Mouse (Mus musculus) brain, embryonic 14.5 days (tissue): Measurements from ENCODE around the gene Rgs12.

Source experiments
- CTCF ChIP-seq: fragments of 200-500 bp; IDR thresholded peaks from 2 replicates; pipeline ENCODE4 v1.5.1; 2012; ENCODE audit warnings: inconsistent platforms, mild to moderate bottlenecking, moderate library complexity, borderline replicate concordance; ENCODE audit not compliant: insufficient read depth, insufficient read length; ENCODE audit errors: extremely low read depth
- POLR2A ChIP-seq: fragments of 200-500 bp; IDR thresholded peaks from 2 replicates; pipeline ENCODE4 v1.6.1; 2012; ENCODE audit warnings: mild to moderate bottlenecking, inconsistent platforms, borderline replicate concordance; ENCODE audit not compliant: poor library complexity, insufficient read depth, insufficient read length, severe bottlenecking; ENCODE audit errors: extremely low read depth

DNA sequence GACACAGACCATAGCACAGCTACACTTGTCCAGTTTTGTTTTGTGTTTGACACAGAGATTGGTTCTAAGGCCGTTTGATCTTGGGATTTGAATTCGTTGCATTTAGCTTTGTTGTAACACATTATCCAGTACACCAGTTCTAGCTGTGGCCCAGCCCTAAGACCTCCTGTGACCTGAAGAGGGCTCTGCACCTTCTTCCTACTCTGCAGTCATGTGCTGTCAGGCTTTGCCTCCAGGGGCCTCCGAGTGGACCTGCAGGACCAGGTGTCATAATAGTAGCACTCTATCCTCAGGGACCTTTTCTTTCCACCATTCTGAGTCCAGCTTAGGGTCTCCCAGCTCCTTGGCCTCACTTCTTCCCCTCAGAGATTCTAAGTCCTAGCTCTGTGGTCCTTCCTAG lies 23.2 kb downstream of the Rgs12 start:
- no peak for TF ChIP-seq CTCF
- TF ChIP-seq POLR2A: no peak
